Mouse (Mus musculus): ENCODE data around the gene Trpc6. TPM values are rescaled to one million over a fixed set of nuclear protein-coding genes. Genes with fewer than 3 reads are reported as not detected.

Trpc6 gene
- 10 to 100 TPM; 19.2 to 21.1 (median 20.6) TPM for total RNA-seq (2022)

DNA sequence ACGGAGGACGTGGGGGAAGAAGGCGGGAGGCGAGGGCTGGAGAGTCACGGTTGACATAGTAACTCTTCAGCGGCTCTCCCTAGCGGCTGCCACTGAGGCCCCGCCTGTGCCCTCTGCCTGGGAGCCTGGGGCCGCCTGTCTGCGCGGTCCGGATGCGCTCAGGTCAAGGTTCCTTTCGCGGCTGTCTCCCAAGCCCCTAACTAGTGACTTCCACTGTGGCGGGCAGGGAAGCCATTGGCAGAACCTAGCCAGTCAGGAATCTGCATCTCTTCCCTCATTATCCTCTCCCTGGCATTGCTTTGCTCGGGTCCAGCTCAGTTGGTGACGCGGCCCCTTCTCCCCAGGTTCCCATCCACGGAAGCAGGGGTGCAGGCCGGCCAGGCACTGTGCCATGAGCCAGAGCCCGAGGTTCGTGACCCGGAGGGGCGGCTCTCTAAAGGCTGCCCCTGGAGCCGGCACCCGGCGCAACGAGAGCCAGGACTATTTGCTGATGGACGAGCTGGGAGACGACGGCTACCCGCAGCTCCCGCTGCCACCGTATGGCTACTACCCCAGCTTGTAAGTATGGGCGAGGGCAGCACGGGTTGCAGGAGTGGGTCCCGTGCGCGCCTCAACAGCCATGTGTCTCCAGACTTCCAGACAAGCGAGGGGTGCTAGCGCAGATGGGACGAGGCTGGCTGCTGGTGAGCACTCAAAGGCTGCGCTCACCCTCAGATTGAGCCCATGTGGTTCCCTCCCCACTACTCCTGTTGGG lies at the start of gene Trpc6:
Gene Trpc6, plus strand, starts transcription at position 102 of the 754 bp plus-strand sequence.
- peak; percentile 10 to 19 for DNase-seq (ENCODE audit: low spot score in 2 of 2)

DNA sequence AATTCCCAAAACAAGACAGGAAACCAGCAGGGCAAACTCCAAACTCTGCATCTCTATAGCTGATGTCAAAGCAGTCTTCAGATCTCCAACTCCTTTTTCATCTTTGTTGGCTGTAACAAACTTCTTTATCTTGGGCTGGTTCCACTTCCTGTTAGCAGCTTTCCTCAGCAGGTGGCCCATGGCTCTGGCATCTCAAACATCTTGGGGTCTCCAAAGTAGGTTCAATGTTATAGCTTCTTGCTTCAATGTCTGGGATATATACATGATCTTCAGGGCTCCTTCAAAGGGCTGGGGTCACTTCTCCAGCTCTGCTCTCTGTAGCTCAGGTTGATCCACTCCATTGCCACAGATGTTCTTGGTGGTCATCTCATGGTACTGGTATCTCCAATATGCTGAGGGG lies 23.0 kb upstream of the Trpc6 start:
- no peak for DNase-seq (ENCODE audit: low spot score in 2 of 2)

GRCm38 (mm10) chr9:8533670-8534069 lies 10.3 kb upstream of the Trpc6 start:
- no peak for DNase-seq (ENCODE audit: low spot score in 2 of 2)

DNA sequence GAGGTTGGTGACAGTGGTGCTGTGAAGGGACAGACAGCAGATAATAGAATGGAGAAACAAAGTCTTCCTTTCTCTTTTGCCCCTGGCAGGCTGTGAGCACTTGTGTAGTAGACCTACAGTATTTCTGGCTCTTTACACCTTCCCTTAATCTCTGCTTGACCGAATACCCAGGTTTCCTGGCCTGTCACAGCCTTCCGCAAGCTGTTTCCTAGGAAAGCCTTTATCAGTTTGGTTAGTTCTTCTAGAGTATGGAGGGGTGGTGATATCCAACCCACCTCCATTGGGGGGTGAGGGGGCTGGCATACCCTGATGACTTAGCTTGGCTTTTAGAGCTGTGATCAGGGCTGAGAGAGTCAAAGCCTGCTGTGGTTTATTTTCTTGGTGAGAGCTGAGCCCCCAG lies 1.3 kb downstream of the Trpc6 start:
- DNase-seq (ENCODE audit: low spot score in 2 of 2), result no peak

- DNase-seq (ENCODE audit: low spot score in 2 of 2), result no peak
Observed at GRCm38 (mm10) chr9:8558574-8558973, 14.6 kb downstream of the Trpc6 start.

DNA sequence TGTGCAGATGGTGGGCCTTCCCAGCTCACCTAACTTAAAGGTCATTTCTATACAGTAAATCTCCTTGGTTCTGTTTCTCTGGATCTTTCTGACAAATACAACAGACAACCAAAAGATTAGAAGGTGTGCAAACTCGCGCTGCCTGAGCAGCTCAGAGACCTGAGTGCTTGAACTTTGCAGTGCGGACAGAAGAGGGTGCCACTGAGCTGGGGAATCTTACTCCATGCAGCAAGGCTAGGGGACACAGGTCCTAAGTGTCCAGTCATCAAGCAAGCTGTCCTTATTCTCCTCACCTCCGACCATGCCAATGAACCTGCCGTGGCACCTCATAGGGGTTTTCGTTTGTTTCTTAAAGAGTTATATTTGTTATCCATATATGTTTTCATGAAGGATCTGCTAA lies 48.7 kb downstream of the Trpc6 start:
- no peak for DNase-seq (ENCODE audit: low spot score in 2 of 2)

- DNase-seq (ENCODE audit: low spot score in 2 of 2), result peak in 1 of 2 experiments; percentile 16
Observed at GRCm38 (mm10) chr9:8597089-8597488, 53.1 kb downstream of the Trpc6 start.

DNA sequence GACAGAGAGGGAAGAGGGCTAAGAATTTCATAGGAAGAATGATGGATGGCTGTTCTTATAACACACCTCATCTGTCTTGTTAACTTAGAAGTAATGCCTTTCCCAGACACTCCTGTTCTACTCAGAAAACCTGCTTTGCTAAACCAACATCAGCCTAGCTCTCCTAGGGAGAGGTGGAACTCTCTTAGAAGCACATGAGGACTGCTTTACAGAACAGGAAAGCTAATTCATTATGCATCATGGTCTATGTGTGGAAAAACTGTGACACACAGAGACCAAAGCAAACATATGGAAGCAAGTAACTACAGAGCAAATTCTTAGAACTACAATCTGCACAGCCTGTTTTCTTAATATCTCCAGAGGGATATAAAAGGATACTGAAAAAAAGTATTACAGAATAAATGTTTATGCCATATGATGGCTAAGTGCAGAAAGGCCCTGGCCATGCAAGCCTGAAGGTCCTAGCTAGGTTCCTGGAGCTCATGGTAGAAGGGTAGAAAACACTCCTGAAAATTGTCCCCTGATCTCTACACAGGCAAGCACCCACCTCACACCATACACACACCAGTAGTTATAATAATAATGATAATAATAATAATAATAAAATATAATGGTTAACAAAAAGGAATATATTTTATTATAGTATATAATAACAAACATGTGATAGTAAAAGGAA lies 63.0 kb downstream of the Trpc6 start:
- no peak for DNase-seq (ENCODE audit: low spot score in 2 of 2)

DNA sequence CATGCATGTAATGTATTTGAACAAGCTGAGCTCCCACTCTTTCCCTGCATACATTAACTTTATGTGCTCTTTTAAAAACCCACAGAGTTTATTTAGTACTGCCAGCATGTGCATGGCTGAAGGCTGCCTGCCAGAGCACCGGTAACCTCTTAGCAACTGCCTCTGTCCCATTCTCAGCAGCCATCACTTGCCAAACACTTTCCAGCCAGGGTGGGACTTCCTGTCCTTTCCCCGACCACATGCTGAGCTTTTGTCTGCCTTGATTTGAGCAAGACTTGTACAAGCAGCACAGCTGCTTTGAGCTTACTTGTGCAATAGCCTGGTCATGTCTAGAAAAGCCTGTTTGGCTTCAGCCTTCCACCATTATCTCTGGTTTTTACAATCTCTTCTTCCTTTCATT lies 90.4 kb downstream of the Trpc6 start:
- DNase-seq (ENCODE audit: low spot score in 2 of 2), result no peak

- no peak for DNase-seq (ENCODE audit: low spot score in 2 of 2)
Observed at GRCm38 (mm10) chr9:8643453-8643852, 99.5 kb downstream of the Trpc6 start.

DNA sequence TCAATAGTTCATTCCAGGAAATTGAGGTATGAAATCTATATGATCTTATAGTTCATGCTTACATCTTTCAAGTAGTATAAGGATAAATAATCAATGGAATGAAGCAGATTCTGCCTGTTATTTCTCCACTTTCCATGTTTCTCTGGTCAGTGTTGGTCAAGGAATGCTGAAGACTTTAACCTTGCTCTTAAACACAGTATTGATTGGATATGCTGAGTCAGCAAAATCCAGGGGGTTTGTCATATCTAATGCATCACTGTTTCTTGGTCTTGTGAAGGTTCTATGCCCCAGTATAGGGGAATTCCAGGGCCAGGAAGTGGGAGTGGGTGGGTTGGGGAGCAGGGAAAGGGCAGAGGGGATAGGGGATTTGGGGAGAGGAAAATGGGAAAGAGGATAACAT lies 111.4 kb downstream of the Trpc6 start:
- DNase-seq (ENCODE audit: low spot score in 2 of 2), result no peak

DNA sequence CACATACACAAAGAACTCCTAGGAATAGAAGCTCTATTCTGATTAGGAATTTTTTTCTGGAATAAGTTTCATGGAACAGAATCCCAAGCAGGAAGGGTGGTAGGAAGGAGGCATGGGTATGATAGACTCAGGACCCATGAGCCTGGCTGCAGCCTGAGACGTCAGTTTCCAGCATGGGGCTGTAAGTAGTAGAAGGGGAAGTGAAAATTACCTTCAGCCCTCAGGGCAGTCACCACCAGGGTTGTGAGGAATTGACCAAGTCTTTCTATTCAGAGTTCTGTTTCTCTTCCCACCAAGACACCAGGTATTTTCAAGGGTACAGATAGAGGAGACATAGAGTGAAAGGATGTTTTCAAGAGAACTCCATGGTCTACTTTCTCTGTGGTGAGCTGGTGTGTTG lies 129.0 kb downstream of the Trpc6 start:
- no peak for DNase-seq (ENCODE audit: low spot score in 2 of 2)

- no peak for DNase-seq (ENCODE audit: low spot score in 2 of 2)
Observed at GRCm38 (mm10) chr9:8676607-8677006, 132.7 kb downstream of the Trpc6 start.

GRCm38 (mm10) chr9:8693177-8693576 lies 149.2 kb downstream of the Trpc6 start:
- no peak for DNase-seq (ENCODE audit: low spot score in 2 of 2)

DNA sequence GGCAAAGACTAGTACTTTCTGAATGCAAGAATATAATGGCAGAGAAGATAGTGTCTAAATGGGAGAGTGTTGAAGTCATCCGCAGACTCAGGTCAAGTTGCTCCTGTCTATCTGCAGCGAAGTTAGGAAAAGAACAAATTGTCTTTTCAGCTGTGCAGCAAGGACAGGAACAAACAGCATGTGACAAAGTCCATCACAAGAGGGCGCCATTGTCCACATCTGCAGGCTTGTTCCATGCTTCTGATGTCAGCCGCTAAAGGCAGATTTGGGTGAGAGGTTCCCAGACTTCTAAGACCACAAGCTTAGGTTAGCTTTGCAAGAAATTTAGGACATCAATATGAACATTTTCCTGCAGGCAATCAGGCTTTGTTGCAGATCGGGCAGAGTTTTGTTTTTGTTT lies 156.7 kb downstream of the Trpc6 start:
- peak; percentile 51 to 68 for DNase-seq (ENCODE audit: low spot score in 2 of 2)

- DNase-seq (ENCODE audit: low spot score in 2 of 2), result no peak
Observed at GRCm38 (mm10) chr9:8703516-8703915, 159.6 kb downstream of the Trpc6 start.

DNA sequence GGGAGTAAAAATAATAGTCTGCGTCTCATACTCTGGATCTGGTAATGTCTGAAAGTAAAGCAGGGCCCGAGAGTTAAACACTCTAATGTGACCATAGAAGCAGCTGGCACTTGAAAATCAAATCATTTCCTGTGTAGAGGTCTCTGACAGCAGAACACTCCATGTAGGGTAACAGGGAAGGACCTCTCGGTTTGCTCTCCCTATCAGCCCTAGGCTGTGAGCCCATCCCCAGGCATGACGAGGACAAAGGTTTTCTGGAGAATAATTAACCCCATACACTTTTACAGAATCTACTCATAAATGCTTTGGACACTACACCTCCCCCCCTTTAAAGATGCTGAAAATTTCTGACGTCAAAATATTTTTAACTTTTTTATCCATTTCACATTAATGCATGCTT lies 160.0 kb downstream of the Trpc6 start:
- no peak for DNase-seq (ENCODE audit: low spot score in 2 of 2)

GRCm38 (mm10) chr9:8710052-8710739 lies 166.3 kb downstream of the Trpc6 start:
- DNase-seq (ENCODE audit: low spot score in 2 of 2), result no peak

DNA sequence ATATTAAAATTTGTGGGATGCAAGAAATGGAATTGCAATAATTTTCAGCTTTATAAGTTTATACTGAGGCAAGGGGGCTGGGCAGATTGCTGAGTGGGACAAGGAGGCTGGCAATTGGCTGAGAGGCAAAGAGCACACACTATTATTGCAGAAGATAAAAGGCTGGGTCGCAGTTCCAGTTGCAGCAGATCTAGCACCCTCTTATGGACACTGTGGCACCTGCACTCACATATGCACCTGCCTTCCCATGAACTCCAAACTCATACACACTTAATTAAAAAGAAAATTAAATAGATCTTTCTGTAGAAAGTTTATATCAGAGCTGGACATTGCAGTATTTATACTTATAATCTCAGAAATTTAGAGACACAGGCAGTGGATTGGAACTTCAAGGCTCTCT lies 175.1 kb downstream of the Trpc6 start:
- DNase-seq (ENCODE audit: low spot score in 2 of 2), result no peak

GRCm38 (mm10) chr9:8729056-8729455 lies 185.1 kb downstream of the Trpc6 start:
- DNase-seq (ENCODE audit: low spot score in 2 of 2), result no peak

All from left cerebral cortex, adult 8-10 months (tissue).